Mouse (Mus musculus): ENCODE results near the gene 1700015G11Rik.
A peak's percentile ranks its signal among the peaks of the same experiment; 100 is the strongest.

The 1700015G11Rik gene

DNA sequence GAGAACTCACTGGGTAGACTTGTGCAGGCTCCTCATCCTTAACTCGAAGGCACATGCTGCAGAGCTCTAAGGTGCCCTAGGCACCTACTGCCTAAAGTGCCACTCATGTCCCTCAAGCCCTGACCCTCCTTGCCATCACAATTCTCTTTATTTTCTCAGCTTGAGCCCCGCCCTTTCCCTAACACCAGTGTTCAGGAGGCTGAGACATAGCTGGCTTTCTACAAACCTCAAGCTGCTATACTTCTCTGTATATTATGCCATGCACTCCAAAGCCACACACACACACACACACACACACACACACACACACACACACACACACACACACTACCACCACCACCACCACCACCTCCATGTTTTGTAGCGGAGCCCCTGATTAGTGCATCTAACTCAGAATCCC lies at the start of gene 1700015G11Rik:
TSS of gene 1700015G11Rik (minus strand) at position 101 of the 400 bp plus-strand sequence.
- DNase-seq (ENCODE audit: low read depth, low spot score), result no peak

- no peak for DNase-seq (ENCODE audit: low read depth, low spot score)
These were observed 41.4 kb upstream of the 1700015G11Rik start for GRCm38 (mm10) chr7:52056954-52057353.

DNA sequence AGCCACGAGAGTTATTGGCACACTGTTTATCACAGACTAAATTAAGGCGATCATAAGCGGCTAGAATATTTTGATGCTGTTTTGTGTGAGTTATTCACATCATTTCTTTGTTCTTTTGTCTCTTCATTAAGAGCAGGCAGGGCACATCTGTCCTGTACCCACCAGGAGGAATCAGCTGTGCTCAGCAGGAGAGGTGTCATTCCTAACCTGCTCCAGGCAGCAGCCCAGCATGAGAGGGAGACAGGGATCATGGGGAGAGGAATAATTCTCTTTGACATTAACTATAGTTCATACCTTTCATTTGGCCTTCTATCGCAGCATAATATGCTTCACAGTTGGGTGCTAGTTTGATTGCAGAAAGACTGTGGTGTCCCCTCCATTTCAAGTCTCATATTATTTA lies 40.7 kb upstream of the 1700015G11Rik start:
- DNase-seq (ENCODE audit: low read depth, low spot score), result no peak

DNA sequence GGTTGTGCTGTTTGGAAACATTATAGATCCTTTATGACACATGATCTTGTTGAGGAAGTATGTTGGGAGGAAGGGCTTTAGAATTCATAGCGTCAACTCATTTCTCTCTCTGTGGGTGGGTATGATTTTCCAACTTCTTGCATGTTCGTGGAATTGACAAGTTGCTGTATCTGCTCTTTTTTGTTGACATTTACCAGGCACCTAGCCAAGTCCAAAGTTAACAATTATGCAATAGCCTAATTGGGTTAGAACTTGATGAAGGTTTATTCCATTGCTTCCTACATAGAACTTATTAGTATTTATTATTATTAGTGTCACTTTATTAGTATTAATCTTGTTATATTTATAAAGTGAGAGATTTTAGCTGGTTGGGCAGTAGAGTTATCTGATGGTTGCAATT lies 40.3 kb upstream of the 1700015G11Rik start:
- no peak for DNase-seq (ENCODE audit: low read depth, low spot score)

- DNase-seq (ENCODE audit: low read depth, low spot score), result peak; percentile 63
These were observed 22.4 kb upstream of the 1700015G11Rik start for GRCm38 (mm10) chr7:52037600-52038582.

GRCm38 (mm10) chr7:52024050-52024626 lies 8.6 kb upstream of the 1700015G11Rik start:
- DNase-seq (ENCODE audit: low read depth, low spot score), result no peak

DNA sequence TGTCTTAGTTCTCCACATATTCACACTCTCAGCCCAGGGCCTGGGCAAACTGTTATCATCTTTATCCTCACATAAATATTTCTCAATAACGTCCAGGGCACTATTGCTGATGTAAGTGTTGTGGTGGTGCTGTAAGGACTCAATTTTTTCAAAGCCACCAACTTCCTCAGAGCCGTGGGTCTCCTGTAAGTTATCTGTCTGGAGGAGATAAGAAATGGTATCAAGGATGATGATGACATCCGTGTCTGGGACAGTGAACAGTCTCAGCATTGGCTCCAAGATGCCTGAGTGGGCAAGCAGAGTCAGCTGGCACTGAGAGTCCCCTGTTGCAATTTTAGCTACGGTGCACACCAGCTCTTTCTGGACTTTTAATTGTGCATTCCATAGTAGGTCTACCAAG lies 6.5 kb upstream of the 1700015G11Rik start:
- no peak for DNase-seq (ENCODE audit: low read depth, low spot score)

DNA sequence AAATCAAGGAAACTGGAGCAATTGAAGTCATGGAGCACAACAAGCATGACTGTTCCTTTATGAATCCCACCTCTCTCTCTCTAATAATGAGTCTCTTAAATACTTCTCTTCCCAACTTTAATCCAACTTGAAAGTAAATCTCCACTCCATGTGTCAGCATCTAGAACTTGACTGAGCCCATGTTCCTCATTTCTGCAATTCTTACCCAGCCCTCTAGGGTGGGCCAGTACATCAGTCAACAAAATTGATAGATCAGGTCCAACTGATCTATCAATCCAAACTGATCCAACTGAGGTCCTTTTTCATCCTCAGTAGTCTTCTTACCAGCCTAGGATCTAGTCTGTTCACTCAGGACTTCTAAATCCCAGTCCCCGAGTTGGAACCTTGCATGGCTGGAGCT lies 348 bp downstream of the 1700015G11Rik start:
- DNase-seq (ENCODE audit: low read depth, low spot score), result no peak

DNA sequence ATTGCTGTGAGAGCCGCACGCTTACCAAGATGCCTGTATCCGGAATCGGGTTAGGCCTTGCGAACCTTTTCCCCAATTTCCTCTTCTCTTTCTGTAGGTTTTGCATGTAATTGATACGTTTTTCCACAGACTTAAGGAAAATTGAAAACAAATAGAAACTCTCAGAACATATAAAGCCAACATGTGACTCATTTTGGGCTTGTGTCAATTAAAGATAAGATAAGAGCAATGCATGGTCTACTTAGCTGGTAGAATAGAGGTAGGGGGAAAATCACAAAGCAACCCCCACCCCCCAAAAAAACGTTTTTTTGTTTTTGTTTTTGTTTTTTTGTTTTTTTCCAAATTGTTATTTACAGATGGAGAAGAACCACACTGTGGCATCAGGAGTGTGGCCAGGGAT lies 2.1 kb downstream of the 1700015G11Rik start:
- no peak for DNase-seq (ENCODE audit: low read depth, low spot score)

GRCm38 (mm10) chr7:52007138-52007537 lies 8.4 kb downstream of the 1700015G11Rik start:
- DNase-seq (ENCODE audit: low read depth, low spot score), result no peak

- no peak for DNase-seq (ENCODE audit: low read depth, low spot score)
These were observed 9.3 kb downstream of the 1700015G11Rik start for GRCm38 (mm10) chr7:52006296-52006630.

DNA sequence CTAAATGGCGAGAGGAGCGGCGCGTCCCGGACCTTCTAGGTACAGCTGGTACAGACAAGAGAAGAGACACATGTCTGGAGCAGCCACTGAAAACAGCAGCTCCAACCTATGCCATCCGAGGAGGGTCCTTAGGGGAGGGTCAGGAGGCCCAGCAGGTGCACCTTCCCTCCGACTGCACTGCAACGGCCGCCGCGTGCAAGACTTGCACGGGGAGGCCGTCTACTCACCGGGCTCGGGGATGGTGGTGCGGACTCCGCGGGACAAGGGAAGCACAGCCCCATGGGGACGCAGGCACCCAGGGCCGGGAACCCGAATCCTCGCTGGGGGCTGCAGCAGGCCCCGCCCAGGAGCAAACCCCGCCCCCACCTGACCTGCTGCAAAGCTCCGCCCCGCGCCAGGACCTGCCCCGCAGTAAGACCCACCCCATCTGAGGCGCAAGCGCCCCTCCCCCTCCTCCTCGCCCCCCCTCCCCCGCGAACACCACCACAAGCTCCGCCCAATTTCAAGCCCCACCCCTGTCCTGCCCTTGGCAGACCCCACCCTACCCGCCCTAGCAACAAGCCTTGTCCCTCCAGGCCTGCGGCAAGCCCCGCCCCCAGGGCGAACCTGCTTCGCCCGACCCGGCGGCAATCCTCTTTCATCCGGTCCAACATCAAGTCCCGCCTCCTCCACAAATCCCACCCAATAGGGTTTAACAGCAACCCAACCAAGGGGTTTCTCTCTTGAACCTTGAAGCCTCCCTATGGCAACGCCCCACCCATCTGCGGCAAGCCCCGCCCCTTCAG lies 9.8 kb downstream of the 1700015G11Rik start, which contains the start of gene Svip:
TSS of gene Svip (minus strand) at position 508 of the 785 bp plus-strand sequence.
- peak; percentile 82 for DNase-seq (ENCODE audit: low read depth, low spot score)

DNA sequence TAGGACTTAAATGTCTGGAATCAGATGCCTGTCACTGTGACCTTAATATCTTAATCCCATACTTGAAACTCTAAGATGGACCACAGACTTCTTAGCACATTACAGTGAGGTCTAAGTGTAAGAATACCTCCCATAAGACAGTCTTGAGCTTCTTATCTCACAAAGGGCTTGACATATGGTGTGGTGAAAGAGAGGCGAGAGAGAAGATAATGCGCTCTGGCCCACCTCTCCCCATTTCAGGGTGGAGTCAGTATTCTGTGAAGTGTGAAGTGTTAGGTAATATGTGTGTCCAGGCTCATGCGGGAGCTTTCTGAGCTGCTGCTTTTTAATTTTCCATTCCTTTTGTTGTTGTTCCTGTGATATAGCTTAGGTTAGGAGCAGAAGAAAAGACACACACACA lies 24.5 kb downstream of the 1700015G11Rik start:
- DNase-seq (ENCODE audit: low read depth, low spot score), result no peak

GRCm38 (mm10) chr7:51986909-51987308 lies 28.6 kb downstream of the 1700015G11Rik start:
- no peak for DNase-seq (ENCODE audit: low read depth, low spot score)

GRCm38 (mm10) chr7:51985763-51986162 lies 29.8 kb downstream of the 1700015G11Rik start:
- no peak for DNase-seq (ENCODE audit: low read depth, low spot score)

- DNase-seq (ENCODE audit: low read depth, low spot score), result no peak
These were observed 33.2 kb downstream of the 1700015G11Rik start for GRCm38 (mm10) chr7:51982303-51982702.

DNA sequence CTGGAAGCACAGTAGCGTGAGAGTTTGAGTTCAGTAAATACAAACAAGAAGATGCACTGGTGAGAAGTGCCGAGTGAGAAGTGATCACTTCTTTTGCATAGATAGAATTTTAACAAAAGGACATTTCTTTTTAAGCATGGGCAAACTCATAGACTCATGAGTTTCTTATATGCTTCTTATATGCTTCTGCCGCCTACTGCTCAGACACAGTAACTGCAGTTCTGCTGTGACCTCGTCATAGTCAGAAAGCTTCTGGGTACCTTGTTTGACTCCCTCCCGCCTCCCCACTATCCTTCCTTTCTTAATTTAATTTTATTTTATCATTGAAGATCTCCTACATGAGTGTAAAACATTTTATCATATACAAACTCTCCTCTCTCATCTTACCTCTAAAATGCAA lies 36.3 kb downstream of the 1700015G11Rik start:
- no peak for DNase-seq (ENCODE audit: low read depth, low spot score)

DNA sequence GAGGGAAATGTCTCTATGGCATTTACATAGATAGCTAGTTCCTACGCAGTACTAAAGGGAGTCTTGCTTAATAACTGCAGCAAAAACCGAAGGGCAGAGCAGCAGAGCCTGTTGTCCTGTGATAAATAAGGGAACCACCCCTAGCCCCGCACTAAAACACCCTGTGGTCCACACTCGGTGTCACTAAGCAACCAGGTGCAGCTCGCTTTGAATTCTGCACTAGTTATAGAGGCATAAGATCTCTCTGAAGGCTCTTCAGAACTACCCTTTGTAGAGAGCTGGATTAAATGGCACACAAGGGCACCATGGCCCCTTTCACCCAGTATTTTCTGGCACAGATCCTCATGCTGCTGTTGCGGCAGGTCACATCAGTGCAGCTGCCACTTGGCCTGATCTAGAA lies 40.3 kb downstream of the 1700015G11Rik start:
- DNase-seq (ENCODE audit: low read depth, low spot score), result no peak

GRCm38 (mm10) chr7:51973526-51973925 lies 42.0 kb downstream of the 1700015G11Rik start:
- no peak for DNase-seq (ENCODE audit: low read depth, low spot score)

GRCm38 (mm10) chr7:51973091-51973490 lies 42.4 kb downstream of the 1700015G11Rik start:
- DNase-seq (ENCODE audit: low read depth, low spot score), result no peak

GRCm38 (mm10) chr7:51972252-51972855 lies 43.2 kb downstream of the 1700015G11Rik start:
- peak; percentile 75 for DNase-seq (ENCODE audit: low read depth, low spot score)

- peak; percentile 65 for DNase-seq (ENCODE audit: low read depth, low spot score)
These were observed 46.1 kb downstream of the 1700015G11Rik start for GRCm38 (mm10) chr7:51969379-51969778.

All from forelimb bud, embryonic 11.5 days (tissue).